Mouse (Mus musculus) skeletal muscle tissue, adult 2 months (tissue): ENCODE results near the gene Dcaf11.

Experiments used
- DNase-seq: peaks from one replicate; pipeline ENCODE4 v3.0.0-alpha.2; 2012; ENCODE audit warnings: low read depth, low spot score

Dcaf11 gene

DNA sequence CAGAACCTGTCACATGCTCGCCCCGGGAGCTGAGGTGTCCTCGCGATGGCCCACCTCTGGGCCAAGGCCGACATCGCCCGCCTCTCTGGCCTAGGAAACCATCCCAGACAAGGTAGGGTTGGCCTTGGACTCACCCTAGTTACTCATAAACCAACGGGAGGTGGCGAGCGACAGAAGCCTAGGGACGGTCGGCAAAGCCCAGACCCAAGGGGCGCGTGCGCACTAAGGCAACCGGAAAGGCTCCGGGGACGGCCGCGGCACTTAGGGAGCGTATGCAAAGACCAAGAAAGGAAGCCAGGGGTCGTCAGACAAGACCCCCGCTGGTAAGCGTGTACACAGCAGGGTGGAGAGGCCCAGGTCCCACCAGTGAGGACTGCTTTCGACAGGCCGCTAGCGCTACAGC lies at the start of gene Dcaf11:
Dcaf11 (plus strand) TSS at position 208 of the 403 bp plus-strand sequence.
- peak; percentile 95 for DNase-seq

DNA sequence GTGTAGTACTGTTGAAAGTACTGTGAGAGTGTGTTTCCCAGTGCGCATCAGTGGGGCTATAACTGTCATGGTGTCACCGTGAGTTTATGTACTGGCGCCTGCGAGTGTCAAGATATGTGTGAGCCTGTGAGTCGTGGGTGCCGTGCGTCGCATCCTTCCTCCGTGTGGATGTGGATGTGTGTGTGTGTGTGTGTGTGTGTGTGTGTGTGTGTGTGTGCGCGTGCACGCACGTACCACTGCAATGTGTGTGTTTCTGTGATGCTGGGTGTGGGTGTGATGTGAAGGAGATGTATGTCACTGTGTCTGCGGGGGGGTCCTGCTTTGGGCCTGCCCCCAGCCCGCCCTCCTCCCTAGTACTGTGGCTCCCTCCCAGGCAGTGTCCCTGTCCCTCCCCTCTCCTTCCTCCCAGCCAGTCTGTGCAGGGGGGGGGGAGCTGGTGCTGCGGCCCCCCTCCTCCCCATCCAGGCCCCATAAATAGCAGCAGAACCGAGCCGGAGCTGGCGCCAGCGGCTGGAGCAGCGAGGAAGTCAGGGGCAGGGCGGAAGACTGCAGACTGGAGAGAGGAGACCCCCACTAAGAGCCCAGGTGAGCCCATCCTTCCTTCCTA lies 49.6 kb upstream of the Dcaf11 start, which contains the start of gene Cpne6:
Cpne6 (plus strand) TSS at position 321 of the 607 bp plus-strand sequence.
- DNase-seq = no peak

DNA sequence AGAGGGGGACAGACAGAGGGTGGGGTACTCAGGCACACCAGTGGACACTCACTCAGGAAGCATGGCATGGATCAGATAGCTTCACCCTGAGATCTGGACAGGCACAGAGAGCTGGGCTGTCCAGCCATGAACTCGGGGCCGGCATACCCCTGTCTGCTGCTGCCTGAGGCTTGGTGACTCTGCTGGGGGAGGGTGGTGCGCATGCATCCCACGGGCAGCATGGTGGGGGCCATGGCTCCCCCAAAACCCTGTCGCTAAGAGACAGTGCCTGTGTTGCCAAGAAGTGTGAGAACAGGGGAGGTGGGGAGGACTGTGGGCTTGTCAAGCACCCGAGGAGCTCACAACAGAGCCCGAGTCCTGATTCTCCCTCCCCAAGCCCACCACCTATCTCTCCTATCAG lies 48.8 kb upstream of the Dcaf11 start:
- no peak for DNase-seq

DNA sequence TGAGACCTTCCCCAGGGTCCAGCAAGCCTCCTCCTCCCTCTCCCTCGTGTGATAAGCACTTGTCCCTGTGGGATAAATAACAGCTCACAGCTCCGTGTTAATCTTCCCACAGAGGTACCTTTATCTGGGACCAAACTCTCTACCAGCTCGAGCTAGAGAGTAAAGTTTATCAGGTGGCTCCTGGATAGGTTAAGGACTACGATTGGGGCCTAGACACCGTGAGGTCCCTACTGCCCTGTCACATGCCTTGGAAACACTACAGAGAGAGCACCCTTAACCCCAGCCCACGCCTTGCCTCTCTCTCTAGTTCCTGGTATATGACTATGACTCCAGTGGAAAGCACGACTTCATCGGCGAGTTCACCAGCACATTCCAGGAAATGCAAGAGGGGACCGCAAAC lies 45.9 kb upstream of the Dcaf11 start:
- no peak for DNase-seq

DNA sequence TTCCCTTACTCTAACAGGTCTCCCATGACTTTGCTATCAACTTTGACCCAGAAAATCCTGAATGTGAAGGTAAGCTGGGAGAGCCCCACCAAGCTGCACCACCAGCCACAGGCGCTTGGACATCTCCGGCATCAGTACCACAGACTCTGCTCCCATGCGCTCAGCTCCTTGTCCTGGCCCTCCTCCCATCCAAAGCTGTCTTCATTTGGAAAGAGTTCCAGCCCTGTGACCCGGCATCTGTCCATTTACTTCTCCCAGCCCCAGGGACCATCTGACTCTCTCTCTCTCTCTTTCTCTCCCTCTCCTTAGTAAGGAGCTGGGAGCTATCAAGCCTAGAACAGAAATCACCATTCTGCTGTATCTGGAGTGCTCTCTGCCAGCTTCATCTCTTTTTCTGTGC lies 44.0 kb upstream of the Dcaf11 start:
- no peak for DNase-seq

DNA sequence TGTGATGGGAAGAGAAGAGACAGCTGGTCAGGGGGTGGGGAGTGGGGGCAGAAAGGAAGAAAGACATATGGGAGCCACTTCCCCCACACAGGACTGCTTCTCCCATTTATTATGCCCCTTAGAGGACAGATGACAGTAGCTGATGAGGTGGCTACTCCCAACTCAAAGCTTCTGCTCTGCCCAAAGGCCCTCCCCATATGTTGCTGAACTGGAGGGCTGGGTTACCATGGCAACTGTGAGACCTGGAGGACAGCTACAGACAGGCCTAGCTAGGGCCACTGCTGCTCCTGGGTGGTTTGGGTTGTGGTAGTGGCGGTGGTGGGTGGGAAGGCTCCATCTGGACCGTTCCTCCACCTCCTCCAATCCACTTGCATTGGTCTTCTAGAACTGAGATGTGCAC lies 40.9 kb upstream of the Dcaf11 start:
- DNase-seq = no peak

DNA sequence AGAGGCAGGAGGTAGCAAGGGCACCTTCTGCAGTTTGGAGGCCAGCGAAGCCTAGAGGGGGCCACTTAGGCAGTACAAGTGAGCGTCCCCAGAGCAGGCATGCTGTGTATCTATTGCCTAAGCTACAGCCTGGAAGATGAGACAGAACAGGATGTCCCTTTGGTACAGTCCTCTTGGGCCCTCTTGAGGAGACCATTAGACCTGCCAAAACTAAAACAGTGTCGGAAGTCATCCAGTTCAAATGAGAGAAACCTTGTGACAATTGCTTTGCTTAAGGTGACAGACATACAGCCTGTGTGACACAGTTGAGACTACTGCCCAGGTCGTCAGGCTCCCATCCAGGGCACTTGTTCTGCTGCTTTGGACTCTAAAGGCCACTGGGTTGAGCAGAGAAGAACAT lies 40.2 kb upstream of the Dcaf11 start:
- DNase-seq = no peak

DNA sequence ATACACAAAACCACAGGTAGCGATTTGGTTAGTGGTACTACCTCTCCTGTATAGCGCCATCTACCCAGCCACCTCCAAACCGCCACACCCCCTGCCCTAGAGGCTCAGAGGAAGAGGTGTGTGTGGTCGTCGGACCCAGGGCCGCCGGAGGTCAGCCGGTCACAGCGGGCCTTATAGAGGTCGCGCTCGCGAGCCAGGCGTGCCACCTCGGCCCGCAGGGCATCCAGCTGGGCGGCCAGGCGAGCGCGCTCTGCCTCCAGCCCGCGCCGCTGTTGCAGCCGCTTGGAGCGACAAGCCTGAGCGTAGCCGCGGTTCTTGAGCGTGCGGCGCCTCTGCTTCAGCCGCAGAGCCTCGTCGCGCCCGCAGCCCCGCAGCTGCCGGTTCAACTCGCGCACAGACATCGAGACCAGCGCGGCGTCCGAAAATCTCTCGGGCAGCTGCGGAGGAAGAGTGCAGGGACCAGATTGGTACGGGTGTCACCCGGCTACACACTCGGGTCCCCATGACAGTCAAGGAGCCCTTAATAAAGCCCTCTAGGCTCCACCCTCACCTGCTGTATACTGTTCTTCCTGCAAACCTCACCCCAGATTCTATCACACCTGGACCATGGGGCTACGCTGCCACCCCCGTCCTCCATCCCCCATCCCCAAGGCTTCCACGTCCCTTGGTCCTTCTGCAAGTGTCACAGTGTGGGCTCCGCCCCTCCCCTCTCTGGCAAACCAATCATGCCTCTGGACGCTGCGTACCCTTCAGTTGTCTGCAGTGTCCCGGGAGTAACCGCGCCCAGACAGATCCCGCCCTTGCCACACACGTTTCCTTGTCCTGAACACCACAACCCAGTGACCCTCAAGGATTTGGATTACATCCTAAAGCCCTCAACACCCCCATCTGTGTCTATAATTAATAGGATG lies 39.1 kb upstream of the Dcaf11 start:
- DNase-seq = no peak

DNA sequence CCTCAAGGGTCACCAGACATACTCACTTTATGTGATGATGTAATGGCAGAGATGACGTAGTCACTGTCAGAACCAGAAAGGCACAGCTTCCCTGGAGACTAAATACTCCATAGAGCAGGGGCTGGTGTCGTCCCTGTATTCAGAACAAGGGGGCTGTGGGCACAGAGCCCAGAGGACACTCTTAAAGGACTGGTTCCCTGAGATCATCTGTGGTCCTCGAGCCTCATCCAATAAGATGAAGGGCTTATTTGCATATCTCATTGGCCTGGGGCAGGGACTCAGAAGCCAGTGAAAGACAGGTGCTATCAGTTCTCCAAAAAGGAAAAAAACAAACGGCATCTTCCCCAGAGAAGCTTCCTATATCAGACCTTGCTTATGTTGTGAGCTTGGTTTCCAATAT lies 35.7 kb upstream of the Dcaf11 start:
- no peak for DNase-seq

DNA sequence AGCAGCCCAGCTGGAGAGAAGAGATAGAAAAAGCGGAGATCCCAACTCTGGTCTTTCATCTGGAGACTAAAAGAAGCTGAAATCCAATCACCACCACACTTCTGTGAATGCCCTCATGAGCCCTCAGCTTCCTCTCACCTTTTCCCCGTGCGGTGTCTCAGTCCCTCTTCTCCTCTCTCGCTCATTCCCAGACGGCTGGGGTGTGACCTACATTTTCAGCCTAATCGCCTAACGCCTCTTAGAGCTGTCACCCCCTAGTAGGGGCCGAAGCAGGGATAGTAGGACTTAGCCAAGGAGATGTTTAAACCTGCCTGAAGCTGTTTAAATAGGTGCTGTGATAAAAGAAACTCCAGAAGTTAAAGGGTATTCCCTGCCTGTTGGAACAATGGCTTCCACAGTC lies 35.0 kb upstream of the Dcaf11 start, which contains the start of gene Nrl:
Nrl (minus strand) TSS at position 197 of the 400 bp plus-strand sequence.
- no peak for DNase-seq

DNA sequence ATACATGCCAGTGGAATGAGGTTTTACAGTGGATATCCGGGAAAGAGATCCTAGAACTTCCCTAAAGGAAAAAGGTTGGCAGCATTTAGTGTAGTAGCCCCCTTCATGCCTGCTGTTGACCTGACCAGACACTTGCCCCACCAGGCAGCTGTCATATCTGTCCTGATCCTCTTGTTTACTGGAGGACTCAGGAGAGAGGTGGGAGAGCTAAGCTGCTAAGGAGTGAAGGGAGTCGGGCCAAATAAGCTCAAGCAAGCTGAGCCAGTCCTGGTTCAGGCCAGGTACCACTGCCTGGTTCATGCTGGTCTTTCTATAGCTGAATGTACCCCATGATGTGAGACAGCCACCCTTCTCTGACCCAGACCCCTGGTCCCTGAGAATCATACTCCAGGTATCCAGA lies 33.1 kb upstream of the Dcaf11 start:
- DNase-seq = no peak

DNA sequence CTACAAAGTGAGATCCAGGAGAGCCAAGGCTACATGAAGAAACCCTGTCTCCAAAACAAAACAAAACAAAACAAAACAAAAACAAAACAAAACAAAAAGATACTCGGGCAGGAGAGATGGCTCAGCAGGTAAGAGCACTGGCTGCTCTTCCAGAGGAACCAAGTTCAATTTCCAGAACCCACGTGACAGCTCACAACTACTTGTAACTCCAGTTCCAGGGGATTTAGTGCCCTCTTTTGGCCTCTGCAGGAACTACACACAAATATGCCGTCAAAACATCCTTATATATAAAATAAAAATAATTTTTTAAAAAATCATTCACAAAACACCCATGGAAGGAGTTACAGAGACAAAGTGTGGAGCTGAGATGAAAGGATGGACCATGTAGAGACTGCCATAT lies 31.9 kb upstream of the Dcaf11 start:
- peak; percentile 29 for DNase-seq

DNA sequence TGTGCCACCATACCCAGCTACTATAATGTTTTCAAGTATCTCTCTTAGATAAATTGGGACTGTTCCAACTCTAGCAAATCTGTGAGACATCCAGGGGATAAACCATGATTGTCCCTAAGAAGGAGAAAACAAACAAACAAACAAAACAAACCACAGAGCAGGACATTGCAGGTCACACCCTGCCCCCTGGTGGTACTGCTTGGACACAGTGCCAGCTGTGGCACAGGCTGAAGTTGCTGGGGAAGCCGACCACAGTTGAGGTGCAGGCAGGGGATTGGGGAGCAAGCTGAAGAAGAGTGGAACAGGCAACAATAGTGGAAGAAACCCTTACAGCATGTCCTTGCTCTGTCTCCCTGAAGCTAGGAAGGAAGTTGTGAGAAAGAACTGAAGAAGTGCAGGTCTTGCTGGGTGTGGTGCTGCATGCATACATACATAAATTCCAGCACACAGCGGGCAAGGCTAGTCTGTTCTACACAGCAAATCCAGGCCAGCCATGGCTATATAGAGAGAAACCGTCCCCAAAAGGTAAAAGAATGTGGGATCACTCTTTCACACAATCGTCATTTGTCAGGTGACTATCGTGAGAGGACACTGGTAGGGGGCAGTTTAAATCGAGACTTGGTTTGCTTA lies 23.6 kb upstream of the Dcaf11 start:
- no peak for DNase-seq

DNA sequence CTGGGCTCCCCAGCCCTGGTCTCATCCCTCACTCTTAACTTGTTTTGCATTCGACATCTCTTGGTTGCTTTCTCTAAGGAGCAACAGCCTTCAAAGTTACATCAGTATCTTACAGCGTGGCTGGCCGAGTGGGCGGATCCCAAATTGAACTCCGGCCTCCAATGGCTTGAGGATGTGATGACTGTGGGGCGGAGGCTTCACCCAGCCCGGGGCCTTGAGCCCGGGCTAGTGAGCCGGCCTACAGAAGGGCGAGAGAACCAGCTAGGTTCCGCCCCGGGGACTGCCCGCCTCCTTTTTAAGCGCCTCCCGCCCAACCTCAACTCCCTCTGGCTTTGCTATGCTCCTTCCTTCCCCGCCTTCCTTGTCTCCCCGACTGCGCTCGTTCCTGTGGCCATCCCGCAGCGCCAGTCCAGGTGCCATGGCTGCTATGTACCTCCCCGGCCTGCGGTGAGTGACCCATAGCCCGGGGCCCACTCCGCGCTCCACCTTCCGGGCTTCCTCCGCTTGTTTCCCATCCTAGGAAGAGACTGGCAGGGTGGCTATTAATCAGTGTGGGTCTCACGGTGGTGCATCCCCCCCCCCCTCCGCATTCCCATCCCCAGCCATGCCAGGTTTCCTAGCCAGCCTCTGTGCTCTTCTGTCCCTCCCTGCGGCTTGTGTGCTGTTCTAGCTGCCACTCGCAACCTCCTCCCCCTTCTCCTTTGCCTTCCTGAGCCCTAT lies 19.6 kb upstream of the Dcaf11 start, which contains the start of gene Pck2:
Pck2 (plus strand) TSS at position 200 of the 720 bp plus-strand sequence.
- peak; percentile 87 for DNase-seq

DNA sequence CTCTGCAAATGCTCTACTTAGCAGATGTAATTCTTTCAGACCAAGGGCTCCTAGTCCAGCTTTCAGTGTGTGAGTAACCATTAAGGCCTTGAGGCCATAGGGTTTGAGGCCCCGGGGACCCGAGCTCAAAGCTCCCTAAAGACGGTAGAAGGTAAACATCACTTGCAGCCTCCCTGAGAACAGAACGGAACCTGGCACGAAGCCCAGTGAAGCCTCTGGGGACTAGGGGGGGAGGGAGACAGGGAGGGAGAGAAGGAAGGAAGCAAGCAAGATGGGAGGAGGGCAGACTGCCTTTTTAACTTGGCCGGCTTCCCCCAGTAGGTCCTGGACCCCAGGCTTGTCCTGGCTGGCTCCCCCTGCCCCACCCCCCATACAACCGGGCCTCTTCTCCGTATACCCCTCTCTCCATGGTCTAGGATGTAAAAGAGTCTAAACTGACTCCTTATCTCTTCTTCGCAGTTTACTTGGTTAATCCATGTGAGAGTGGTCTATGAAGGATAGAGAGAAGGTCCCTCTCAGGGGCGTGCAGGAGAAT lies 19.0 kb upstream of the Dcaf11 start:
- peak; percentile 77 for DNase-seq

DNA sequence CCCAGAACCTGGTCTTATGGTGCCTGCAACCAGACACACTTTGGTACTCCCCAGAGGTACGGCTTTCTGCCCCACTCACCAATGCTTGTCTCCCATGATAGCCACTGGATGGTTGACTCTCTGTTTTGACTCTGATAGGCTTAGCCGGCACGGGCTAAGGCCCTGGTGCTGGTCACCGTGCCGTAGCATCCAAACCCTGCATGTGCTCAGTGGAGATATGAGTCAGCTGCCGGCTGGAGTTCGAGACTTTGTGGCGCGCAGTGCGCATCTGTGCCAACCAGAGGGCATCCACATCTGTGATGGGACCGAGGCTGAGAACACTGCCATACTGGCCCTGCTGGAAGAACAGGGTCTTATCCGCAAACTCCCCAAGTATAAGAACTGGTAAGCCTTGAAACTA lies 17.5 kb upstream of the Dcaf11 start:
- DNase-seq = no peak

DNA sequence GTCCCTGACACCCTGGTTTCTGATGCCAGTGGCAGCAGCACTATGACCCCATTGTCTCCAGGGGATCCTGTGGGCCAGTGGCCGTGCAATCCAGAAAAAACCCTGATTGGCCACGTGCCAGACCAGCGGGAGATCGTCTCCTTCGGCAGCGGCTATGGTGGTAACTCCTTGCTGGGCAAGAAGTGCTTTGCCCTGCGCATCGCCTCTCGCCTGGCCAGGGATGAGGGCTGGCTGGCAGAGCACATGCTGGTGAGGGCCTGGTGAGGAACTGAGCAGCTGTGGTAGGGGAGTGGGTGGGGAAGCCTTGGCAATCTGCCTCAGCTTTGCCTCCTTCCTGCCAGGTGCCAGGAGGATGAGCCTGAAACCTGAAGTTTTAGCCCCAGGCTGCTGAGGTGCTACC lies 15.5 kb upstream of the Dcaf11 start:
- no peak for DNase-seq

DNA sequence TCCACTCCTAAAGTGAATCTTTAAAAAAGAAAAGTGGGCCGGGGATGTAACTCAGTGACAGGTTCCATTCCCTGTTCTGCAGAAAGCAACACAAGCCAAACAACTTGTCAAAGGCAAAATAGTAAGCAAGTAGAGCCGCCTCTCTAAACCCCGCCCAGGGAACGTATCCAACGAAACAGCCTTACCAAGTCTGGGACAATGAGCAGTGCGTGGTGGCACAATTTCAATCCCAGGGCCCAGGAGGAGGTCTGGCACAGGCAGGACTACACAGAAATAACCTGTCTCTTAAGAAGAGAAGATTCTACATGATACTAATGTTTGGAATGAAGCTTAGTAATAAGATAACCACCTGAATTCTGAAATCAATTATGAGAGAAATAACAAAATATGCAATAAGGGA lies 9.6 kb upstream of the Dcaf11 start:
- DNase-seq = no peak

DNA sequence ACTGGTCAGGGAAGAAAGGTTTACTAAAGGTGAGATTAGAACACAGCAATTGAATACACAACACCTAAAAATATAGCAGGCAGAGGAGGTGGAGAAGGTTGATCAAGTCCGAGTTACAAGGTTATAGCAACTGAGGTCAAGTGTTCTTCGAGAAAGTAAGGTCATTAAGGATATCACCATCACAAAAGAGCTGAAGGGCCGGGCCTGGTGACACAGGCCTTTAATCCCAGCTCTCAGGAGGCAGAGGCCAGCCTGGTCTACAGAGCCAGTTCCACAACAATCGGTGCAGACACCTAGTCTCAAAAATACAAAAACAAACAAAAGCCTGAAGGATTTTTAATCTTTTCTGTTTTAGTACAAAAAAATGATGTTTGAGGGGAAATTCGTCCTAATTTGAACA lies 8.5 kb upstream of the Dcaf11 start:
- no peak for DNase-seq

DNA sequence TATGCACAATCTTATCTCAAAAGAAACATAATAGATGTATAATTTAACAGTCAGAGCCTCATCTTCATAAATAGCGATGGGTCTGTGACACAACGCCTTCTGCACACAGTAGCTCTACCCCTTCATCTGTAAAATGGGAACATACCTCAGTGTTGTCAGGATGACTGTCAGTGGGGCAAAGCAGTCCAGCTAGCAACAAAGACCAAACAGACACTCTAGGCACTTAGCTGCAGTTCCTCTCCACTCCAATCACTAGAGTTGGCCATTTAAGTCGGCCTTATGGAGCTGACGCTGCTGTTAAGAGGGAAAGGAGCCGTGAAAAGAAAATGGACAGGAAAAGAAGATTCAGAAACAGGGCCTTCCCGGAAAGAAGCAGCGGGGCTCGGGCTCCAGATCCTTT lies 8.0 kb upstream of the Dcaf11 start:
- no peak for DNase-seq

DNA sequence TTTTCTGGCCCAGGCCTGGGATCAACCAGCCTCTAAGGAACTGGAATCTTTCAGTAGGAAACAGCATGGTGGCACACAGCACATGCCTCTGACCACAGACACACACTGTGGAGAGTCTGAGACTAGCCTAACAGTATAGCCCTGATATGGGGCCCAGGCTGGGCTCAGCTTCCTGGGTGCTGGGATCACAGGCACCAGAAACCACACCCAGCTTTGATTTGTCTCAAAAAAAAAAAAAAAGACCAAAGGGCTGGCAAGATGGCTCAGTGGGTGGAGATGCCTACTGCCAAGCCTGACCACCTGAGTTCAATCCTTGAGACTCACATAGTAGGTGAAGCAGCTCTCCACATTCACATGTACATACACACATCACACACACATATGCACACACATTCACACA lies 5.2 kb upstream of the Dcaf11 start:
- DNase-seq = no peak

DNA sequence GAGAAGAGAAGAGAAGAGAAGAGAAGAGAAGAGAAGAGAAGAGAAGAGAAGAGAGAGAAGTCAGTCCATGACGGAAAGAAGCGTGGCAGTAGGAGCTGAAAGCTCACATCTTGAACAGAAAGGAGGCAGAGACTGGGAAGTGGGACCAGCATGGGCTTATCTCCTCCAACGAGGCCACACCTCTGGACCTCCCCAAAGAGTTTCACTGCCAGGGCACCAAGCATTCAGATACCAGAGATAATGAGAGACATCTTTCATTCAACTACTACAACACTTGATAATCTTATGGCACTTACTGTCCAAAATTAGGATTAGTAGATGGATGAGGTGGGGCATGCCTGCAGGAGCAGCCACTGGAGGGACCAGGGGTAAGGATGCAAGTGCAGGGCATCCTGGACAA lies 4.0 kb upstream of the Dcaf11 start:
- no peak for DNase-seq
